ENCODE assay signal across 8 mouse cellular contexts in genomic region chr9:61985183-61985863, GRCm38 (mm10). TPM values are rescaled to one million over a fixed set of nuclear protein-coding genes. Genes with fewer than 3 reads are reported as not detected.
DNase-seq lines count a peak whose midpoint lies in the region; ATAC-seq lines count a peak whose summit lies in the region.

No protein-coding gene starts in this region.

- WGBS in intestine, embryonic 16.5 days, result 47% methylated on average over 11 of the region's 11 CpGs

- H3K4me2 ChIP-seq in intestine, embryonic 16.5 days (ENCODE audit: low read depth, low read length), result no peak overlapping the region

- no peaks in the 10 kb centered on the region for H3K36me3 ChIP-seq in intestine, embryonic 16.5 days (ENCODE audit: control insufficient read depth, insufficient read depth, low read length)

- no peak overlapping the region for H3K27ac ChIP-seq in intestine, embryonic 16.5 days (ENCODE audit: low read length)

- H3K27me3 ChIP-seq in intestine, embryonic 16.5 days (replicated peaks; ENCODE audit: control insufficient read depth, insufficient read depth, low read length), result no peaks in the 10 kb centered on the region

- no peak overlapping the region for H3K9ac ChIP-seq in intestine, embryonic 16.5 days (ENCODE audit: low read depth, low read length)

- peak; percentile 69 for DNase-seq in embryo, embryonic 10 days (ENCODE audit: low spot score)
- no peak for DNase-seq in embryo, embryonic 9.5 days (ENCODE audit: extremely low spot score)
- peak; percentile 74 for DNase-seq in 3T3-L1 (ENCODE audit: low read depth, low spot score)
- peak; percentile 77 for DNase-seq in adrenal gland, postnatal 10 days
- DNase-seq in lung, postnatal 25 days (ENCODE audit: low spot score), result peak; percentile 68
- DNase-seq in spleen, adult 18-20 months, result peak; percentile 47 to 73

- H3K4me3 ChIP-seq in intestine, embryonic 16.5 days (ENCODE audit: low read length), result no peak overlapping the region

- H3K9me3 ChIP-seq in intestine, embryonic 16.5 days (ENCODE audit: control insufficient read depth, low read length), result no peaks in the 10 kb centered on the region

- H3K4me1 ChIP-seq in intestine, embryonic 16.5 days (ENCODE audit: control insufficient read depth, insufficient read depth, low read length), result no peaks in the 10 kb centered on the region

- peak; percentile 56; the same call in 1 of the 2 replicates for ATAC-seq in erythroid progenitor cell, adult 5-6 weeks (replicated peaks; ENCODE audit: low FRiP score, poor library complexity, severe bottlenecking)
- ATAC-seq in intestine, embryonic 16.5 days, result 0 out of 2 replicates have a peak, but pooled peaks have one; percentile 31

RNA-seq across cellular contexts. Expression of gene Kif23, which starts 38.7 kb away (rescaled TPM):
- total RNA-seq in adrenal gland, postnatal 10 days (2021), result 10 to 100 TPM; 21.5 to 38.3 TPM
- total RNA-seq in erythroid progenitor cell, adult 5-6 weeks (2015; ENCODE audit: low replicate concordance), result 601 and 611 TPM in 2 replicates
- 1,112 and 1,280 TPM in 2 replicates for total RNA-seq in erythroid progenitor cell, adult 5-6 weeks (2017; ENCODE audit: low replicate concordance)
- polyA plus RNA-seq in intestine, embryonic 16.5 days (2015; fragmentation: Nextera tagmentation; extraction: Ambion mirVana), result 80.7 and 82.8 TPM in 2 replicates

RNA-seq across cellular contexts. Expression of gene Paqr5, which starts 41.3 kb away (rescaled TPM):
- under 1 TPM; 0.48 to 0.51 TPM for total RNA-seq in adrenal gland, postnatal 10 days (2021)
- not detected in 2 replicates for total RNA-seq in erythroid progenitor cell, adult 5-6 weeks (2015; ENCODE audit: low replicate concordance)
- not detected in 2 replicates for total RNA-seq in erythroid progenitor cell, adult 5-6 weeks (2017; ENCODE audit: low replicate concordance)
- polyA plus RNA-seq in intestine, embryonic 16.5 days (2015; fragmentation: Nextera tagmentation; extraction: Ambion mirVana), result 8.7 and 11.3 TPM in 2 replicates

Comparison
In these comparisons a context has a peak if more than half of its experiments do, and no peak if none do; other contexts are left out.
1. RNA of gene Kif23, which starts 38.7 kb away (total RNA-seq): 601 to 1,280 TPM in erythroid progenitor cell, adult 5-6 weeks; 21.5 to 38.3 TPM in adrenal gland, postnatal 10 days; every median in the first group is over 10 times any median in the second.